Mouse (Mus musculus) forebrain, embryonic 14.5 days (tissue): Measurements from ENCODE around the gene Cd2bp2. TPM values are rescaled to one million over a fixed set of nuclear protein-coding genes. Genes with fewer than 3 reads are reported as not detected.

Experiments
- ATAC-seq: fragments of 200-750 bp; cut with Nextera tagmentation; 2 replicates; pipeline ENCODE4 v1.8.0; 2017; ENCODE audit warnings: mild to moderate bottlenecking, moderate library complexity
- DNase-seq: peaks from one replicate; pipeline ENCODE4 v3.0.0-alpha.2; 2015; ENCODE audit warnings: low spot score
- H3K27ac ChIP-seq: fragments of 300-500 bp; sonication (generic); 2 replicates; pipeline ENCODE4 v1.5.1; 2014; ENCODE audit warnings: low read depth, mild to moderate bottlenecking, control low read depth, low read length, moderate library complexity
- H3K27me3 ChIP-seq: fragments of 300-500 bp; sonication (generic); replicated peaks from 2 replicates; pipeline ENCODE4 v1.6.1; 2014; ENCODE audit warnings: low read length, control low read depth, mixed read lengths; ENCODE audit not compliant: control insufficient read depth, insufficient read depth
- H3K36me3 ChIP-seq: fragments of 300-500 bp; sonication (generic); 2 replicates; pipeline ENCODE4 v1.6.1; 2014; ENCODE audit warnings: low read length, control low read depth; ENCODE audit not compliant: control insufficient read depth, insufficient read depth
- H3K4me1 ChIP-seq: fragments of 300-500 bp; sonication (generic); 2 replicates; pipeline ENCODE4 v1.6.1; 2014; ENCODE audit warnings: antibody characterized with exemption, low read length, control low read depth; ENCODE audit not compliant: control insufficient read depth, insufficient read depth
- H3K4me2 ChIP-seq: fragments of 300-500 bp; sonication (generic); 2 replicates; pipeline ENCODE4 v1.6.1; 2014; ENCODE audit warnings: mild to moderate bottlenecking, control low read depth, low read length
- H3K4me3 ChIP-seq: fragments of 300-500 bp; sonication (generic); 2 replicates; pipeline ENCODE4 v1.5.1; 2014; ENCODE audit warnings: low read depth, low read length, control low read depth
- H3K9ac ChIP-seq: fragments of 300-500 bp; sonication (generic); 2 replicates; pipeline ENCODE4 v1.6.1; 2014; ENCODE audit warnings: mild to moderate bottlenecking, low read length, control low read depth, moderate library complexity
- H3K9me3 ChIP-seq: fragments of 300-500 bp; sonication (generic); replicated peaks from 2 replicates; pipeline ENCODE4 v1.6.1; 2016; ENCODE audit warnings: low read length, control low read depth, mixed read lengths; ENCODE audit not compliant: control insufficient read depth
- WGBS: fragments of 180-500 bp; shearing (Covaris S2); extraction: QIAGEN DNeasy Blood & Tissue Kit; methylation state at CpG from one replicate; pipeline ENCODE4 v1.1.7; 2014; 5-methylcytosine and 5-hydroxymethylcytosine counted together
- polyA plus RNA-seq: library from polyadenylated mRNA; unstranded; fragments of >200 nt; fragmentation: Nextera tagmentation; extraction: Ambion mirVana; gene quantifications from 2 replicates; pipeline ENCODE4 v1.2.1, GENCODE M21; 2014

Cd2bp2 gene
- polyA plus RNA-seq, 1 experiment from 2014 or later, result 73.6 TPM

DNA sequence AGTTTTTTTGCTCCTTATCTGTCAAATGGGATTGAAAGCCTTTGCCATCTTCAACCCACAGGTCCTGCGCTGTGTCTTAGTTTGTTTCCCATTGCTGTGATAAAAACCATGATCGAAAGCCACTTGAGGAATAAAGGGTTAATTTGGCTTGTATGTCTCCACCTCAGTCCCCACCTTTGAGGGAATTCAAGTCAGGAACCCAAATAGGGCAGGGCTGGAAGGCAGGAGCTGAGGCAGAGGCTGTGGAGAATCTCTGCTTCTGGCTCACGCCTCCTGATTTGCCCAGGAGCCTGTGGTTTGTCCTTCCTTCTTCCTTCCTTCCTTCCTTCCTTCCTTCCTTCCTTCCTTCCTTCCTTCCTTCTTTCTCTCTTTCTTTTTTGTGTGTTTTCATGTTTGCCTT, 27.3 kb upstream of the Cd2bp2 start:
- Histone ChIP-seq H3K27me3 (no peaks in the 10 kb centered on the region), H3K9ac (no peak overlapping the region), H3K9me3 (no peaks in the 10 kb centered on the region), H3K4me1 (no peaks in the 10 kb centered on the region), H3K27ac (no peak overlapping the region), H3K4me3 (no peak overlapping the region), H3K4me2 (no peak overlapping the region), H3K36me3 (no peaks in the 10 kb centered on the region)
- WGBS, result 96% methylated on average over 3 of the region's 3 CpGs
- DNase-seq (no peak), ATAC-seq (no peak)

DNA sequence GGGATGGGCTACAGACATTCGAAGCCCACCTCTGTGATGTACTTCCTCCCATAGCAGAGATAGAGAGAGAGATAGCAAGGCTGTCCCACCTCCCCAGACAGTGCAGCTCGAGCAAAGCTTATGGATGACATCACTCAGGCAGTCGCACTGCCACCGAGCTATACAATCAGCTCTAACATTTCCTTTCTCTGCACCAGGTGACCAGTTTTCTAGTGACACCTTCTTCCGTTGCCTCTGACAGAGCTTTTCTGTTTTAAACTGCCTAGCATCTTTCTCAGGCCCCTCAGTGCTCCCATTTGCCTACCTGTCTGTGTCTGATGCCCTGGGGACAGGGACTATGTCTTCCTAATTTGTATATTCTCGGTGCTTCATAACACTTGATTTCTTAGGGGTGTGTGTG, 24.6 kb upstream of the Cd2bp2 start:
- Histone ChIP-seq H3K27me3 (no peaks in the 10 kb centered on the region), H3K27ac (no peak overlapping the region), H3K9me3 (no peaks in the 10 kb centered on the region), H3K36me3 (no peaks in the 10 kb centered on the region), H3K9ac (no peak overlapping the region), H3K4me3 (no peak overlapping the region), H3K4me2 (no peak overlapping the region), H3K4me1 (no peaks in the 10 kb centered on the region)
- 87% methylated on average over 6 of the region's 6 CpGs for WGBS
- DNase-seq (no peak), ATAC-seq (no peak)

DNA sequence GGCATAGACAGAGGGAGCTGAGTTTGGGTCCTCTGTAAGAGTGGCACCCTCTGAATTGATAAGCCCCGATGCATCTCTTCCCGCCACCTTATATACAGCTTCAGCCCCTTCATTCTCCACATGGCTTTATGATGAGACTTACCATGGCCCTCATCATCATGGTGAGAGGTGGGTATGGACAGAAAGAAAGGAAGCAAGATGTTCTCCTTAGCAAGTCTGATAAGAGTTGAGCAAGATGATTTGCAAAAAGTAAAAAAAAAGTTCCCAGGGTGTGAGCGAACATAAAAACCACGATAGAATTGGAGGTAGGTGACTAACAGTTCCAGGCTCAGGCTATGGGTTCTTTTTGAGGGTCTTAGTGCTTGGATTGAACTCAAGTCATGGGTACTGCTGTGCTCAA, 22.8 kb upstream of the Cd2bp2 start:
- H3K9me3 ChIP-seq, result no peaks in the 10 kb centered on the region
- DNase-seq (no peak), ATAC-seq (no peak)
- H3K27me3 ChIP-seq, result 0 out of 2 replicates have a peak, but pooled peaks cover 6% of the 10 kb centered on the region
- no peak overlapping the region; the same call in 1 of the 2 replicates for H3K9ac ChIP-seq
- 0 out of 2 replicates have a peak, but pooled peaks cover 3% of the 10 kb centered on the region for H3K4me1 ChIP-seq
- no peak overlapping the region for H3K4me2 ChIP-seq
- WGBS, result 93% methylated on average over 4 of the region's 4 CpGs
- no peak overlapping the region for H3K4me3 ChIP-seq
- H3K27ac ChIP-seq, result no peak overlapping the region
- H3K36me3 ChIP-seq, result no peaks in the 10 kb centered on the region

DNA sequence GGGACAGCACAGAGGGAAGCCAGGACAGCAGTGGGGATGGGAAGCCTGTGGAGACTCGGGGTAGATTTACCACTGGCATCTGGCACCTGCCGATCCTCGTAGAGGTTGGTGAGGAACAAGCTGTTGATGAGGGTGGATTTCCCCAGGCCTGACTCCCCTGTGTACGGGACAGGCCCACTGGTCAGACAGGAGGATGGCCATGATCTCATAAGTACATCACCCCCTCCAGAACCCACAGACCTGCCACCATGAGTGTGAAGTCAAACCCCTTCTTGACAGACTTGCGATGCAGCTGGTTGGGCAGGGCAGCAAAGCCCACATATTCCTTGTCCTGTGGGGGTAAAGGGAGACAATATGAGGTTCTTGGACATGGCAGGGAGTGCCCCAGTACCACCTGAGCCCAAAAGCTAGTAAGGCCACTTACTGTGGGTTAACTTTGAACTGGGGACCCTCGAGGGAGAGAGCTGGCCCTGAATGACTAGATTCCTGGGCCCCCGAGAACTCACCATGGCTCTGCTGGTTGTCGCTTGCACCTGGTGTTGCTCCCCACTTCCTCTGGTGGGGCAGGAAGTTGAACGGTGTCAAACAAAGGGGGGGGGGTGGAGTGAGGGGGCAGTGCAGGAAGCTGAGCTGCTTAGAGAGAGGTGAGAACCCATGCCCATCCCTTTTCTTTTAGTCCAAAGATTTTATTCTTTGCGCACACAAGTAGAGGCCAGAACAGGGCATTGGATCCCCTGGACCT, 22.2 kb upstream of the Cd2bp2 start:
- Histone ChIP-seq H3K4me1 (0 out of 2 replicates have a peak, but pooled peaks cover 3% of the 10 kb centered on the region), H3K27ac (no peak overlapping the region), H3K4me2 (no peak overlapping the region), H3K4me3 (no peak overlapping the region), H3K27me3 (0 out of 2 replicates have a peak, but pooled peaks cover 6% of the 10 kb centered on the region), H3K9me3 (no peaks in the 10 kb centered on the region), H3K9ac (no peak overlapping the region), H3K36me3 (no peaks in the 10 kb centered on the region)
- ATAC-seq (no peak), DNase-seq (no peak)
- 84% methylated on average over 10 of the region's 10 CpGs for WGBS

DNA sequence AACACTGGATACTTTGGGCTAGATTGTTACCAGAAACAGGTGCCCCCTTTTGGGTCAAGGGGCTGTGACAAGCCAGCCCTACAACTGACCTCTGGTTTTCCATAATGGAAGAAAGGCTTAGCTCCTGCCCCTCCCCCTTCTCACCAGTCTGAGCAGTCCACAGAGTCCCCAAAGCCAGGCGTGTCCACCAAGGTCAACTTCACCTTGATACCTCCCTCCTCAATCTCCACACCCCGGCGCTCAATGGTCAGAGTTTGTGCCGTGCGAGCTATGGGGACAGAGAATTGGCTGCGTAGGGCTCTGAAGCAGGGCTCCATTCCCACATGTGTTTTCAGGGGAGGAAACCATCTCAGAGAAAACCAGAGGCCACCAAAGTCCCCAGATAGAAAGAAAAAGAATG, 21.6 kb upstream of the Cd2bp2 start:
- Histone ChIP-seq H3K9me3 (no peaks in the 10 kb centered on the region), H3K9ac (no peak overlapping the region), H3K27me3 (0 out of 2 replicates have a peak, but pooled peaks cover 6% of the 10 kb centered on the region), H3K4me3 (no peak overlapping the region), H3K4me1 (0 out of 2 replicates have a peak, but pooled peaks cover 3% of the 10 kb centered on the region), H3K4me2 (no peak overlapping the region), H3K27ac (no peak overlapping the region), H3K36me3 (no peaks in the 10 kb centered on the region)
- no peak for DNase-seq
- 92% methylated on average over 6 of the region's 6 CpGs for WGBS
- no peak for ATAC-seq

DNA sequence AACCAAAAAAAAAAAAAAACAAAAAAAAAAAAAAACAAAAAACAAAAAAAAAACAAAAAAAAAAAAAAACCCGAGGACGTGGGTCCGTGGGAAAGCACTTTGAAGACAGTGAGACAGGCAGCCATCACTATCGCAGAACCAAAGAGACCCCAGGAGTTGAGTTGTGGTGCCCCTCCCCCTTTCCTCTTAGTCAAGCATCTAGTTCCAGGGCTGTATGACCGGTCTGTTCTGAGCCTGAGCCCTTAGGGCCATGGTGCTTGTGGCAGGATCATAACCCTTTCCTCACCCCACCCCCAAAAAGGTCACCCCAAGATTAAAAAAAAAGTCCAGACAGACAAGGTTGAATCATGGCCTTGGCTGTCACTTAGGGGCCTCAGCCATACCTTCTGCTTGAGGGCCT, 20.5 kb upstream of the Cd2bp2 start:
- Histone ChIP-seq H3K27me3 (0 out of 2 replicates have a peak, but pooled peaks cover 6% of the 10 kb centered on the region), H3K4me3 (no peak overlapping the region), H3K9me3 (no peaks in the 10 kb centered on the region), H3K36me3 (no peaks in the 10 kb centered on the region), H3K27ac (no peak overlapping the region), H3K4me2 (no peak overlapping the region), H3K4me1 (0 out of 2 replicates have a peak, but pooled peaks cover 3% of the 10 kb centered on the region), H3K9ac (no peak overlapping the region)
- 94% methylated on average over 3 of the region's 5 CpGs for WGBS
- no peak for ATAC-seq
- DNase-seq, result no peak

DNA sequence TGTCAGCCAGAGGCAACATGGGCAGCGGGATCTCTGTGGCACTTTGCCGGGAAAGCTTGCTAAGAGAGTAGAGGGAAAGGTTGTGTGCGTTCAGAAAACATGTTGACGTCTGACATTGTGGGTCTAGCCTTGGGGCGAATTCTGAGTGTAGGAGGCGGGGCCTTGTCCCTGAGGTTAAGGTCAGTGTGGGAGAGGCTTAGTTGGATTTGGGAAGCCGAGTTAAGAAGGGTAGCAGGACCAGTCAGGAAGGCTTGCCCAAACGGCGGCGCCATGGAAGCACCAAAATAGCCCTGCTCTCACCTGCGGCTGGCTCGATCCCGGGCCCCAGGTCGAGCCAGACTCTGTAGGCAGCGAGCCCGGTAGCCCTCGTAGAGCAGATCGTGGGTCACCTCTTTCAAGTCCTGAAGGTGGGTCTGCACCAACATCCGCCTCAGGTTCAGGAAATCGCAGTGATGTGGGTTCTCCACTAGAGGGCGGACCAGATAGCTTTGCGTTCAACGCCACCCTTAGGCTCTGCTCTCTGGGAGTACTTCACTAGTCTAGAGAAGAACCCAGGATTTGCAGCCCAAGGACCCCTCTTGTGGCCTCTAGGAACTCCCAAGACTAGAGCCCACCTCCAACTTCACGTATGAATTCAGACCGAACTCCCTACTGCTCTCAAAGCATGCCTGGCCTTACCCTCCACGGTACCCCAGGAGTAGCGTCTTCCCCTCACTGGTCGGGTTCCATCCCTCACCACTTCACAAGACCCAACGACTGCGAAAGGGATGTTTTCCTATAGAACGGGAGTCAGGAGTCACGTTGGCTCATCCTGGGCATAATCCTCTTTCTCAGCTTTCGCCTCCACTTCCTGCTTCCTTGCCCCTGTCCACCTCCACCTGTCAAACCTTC, 19.4 kb upstream of the Cd2bp2 start:
- H3K36me3 ChIP-seq, result no peaks in the 10 kb centered on the region
- H3K4me2 ChIP-seq, result peak overlapping the region; percentile 34; the same call in 1 of the 2 replicates
- 30% methylated on average over 33 of the region's 33 CpGs for WGBS
- 0 out of 2 replicates have a peak, but pooled peaks cover 3% of the 10 kb centered on the region for H3K4me1 ChIP-seq
- peak; percentile 79 for DNase-seq
- ATAC-seq, result peak; percentile 57
- no peaks in the 10 kb centered on the region for H3K9me3 ChIP-seq
- 0 out of 2 replicates have a peak, but pooled peaks cover 6% of the 10 kb centered on the region for H3K27me3 ChIP-seq
- H3K27ac ChIP-seq, result no peak overlapping the region
- peak overlapping the region; percentile 9; the same call in 1 of the 2 replicates for H3K4me3 ChIP-seq
- no peak overlapping the region for H3K9ac ChIP-seq

DNA sequence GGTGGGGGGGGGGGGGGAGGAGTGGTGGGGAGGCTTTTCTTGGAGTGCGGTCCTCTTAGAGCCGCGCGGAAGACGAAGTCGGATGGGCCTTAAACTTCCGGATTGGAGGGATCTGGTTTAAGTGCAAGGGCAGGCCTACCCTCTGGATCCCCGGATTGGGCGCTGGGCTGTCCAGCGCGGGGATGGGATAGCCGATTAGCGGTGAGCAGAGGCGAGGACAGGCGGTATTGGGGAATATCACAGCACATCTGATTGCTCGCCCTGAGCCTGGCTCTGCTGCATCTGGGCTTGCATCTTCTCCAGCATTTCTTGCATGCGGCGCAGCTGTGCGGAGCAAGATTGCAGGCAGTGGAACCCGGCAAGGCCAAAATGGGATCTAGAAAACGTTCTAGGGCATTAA, 18.7 kb upstream of the Cd2bp2 start:
- Histone ChIP-seq H3K4me1 (0 out of 2 replicates have a peak, but pooled peaks cover 3% of the 10 kb centered on the region), H3K9ac (no peak overlapping the region), H3K36me3 (no peaks in the 10 kb centered on the region), H3K4me2 (no peak overlapping the region), H3K27me3 (0 out of 2 replicates have a peak, but pooled peaks cover 6% of the 10 kb centered on the region), H3K27ac (no peak overlapping the region), H3K4me3 (no peak overlapping the region), H3K9me3 (no peaks in the 10 kb centered on the region)
- WGBS, result 39% methylated on average over 21 of the region's 21 CpGs
- DNase-seq (no peak), ATAC-seq (no peak)
